Mouse (Mus musculus): ENCODE measurements around the gene Zfp358. TPM values are rescaled to one million over a fixed set of nuclear protein-coding genes. Genes with fewer than 3 reads are reported as not detected.

Gene Zfp358
- polyA plus RNA-seq, 1 experiment from 2014 or later: 41.8 TPM

- 92% methylated on average over 9 of the region's 9 CpGs for WGBS
- Histone ChIP-seq H3K36me3 (ENCODE audit: control insufficient read depth, insufficient read depth, low read length) (peaks cover 24% of the 10 kb centered on the region), H3K9me3 (ENCODE audit: control insufficient read depth, low read length) (no peaks in the 10 kb centered on the region), H3K9ac (ENCODE audit: low read length) (no peak overlapping the region), H3K4me2 (ENCODE audit: low read depth, low read length) (no peak overlapping the region), H3K27me3 (ENCODE audit: control insufficient read depth, insufficient read depth, low read depth, low read length) (no peaks in the 10 kb centered on the region), H3K4me3 (ENCODE audit: low read length) (no peak overlapping the region), H3K4me1 (replicated peaks; ENCODE audit: control insufficient read depth, insufficient read depth, low read length) (no peaks in the 10 kb centered on the region), H3K27ac (ENCODE audit: low read length) (no peak overlapping the region)
- no peak for ATAC-seq (ENCODE audit: low read depth)
These were observed 44.0 kb downstream of the Zfp358 start for GRCm38 (mm10) chr8:3536940-3537339.

- no peak for ATAC-seq (ENCODE audit: low read depth)
- Histone ChIP-seq H3K9me3 (ENCODE audit: control insufficient read depth, low read length) (no peaks in the 10 kb centered on the region), H3K4me3 (ENCODE audit: low read length) (no peak overlapping the region), H3K9ac (ENCODE audit: low read length) (no peak overlapping the region), H3K36me3 (ENCODE audit: control insufficient read depth, insufficient read depth, low read length) (peaks cover 23% of the 10 kb centered on the region), H3K27ac (ENCODE audit: low read length) (no peak overlapping the region), H3K27me3 (ENCODE audit: control insufficient read depth, insufficient read depth, low read depth, low read length) (no peaks in the 10 kb centered on the region), H3K4me1 (replicated peaks; ENCODE audit: control insufficient read depth, insufficient read depth, low read length) (no peaks in the 10 kb centered on the region), H3K4me2 (ENCODE audit: low read depth, low read length) (no peak overlapping the region)
- WGBS: 92% methylated on average over 26 of the region's 26 CpGs
These were observed 44.7 kb downstream of the Zfp358 start for GRCm38 (mm10) chr8:3537666-3538065.

DNA sequence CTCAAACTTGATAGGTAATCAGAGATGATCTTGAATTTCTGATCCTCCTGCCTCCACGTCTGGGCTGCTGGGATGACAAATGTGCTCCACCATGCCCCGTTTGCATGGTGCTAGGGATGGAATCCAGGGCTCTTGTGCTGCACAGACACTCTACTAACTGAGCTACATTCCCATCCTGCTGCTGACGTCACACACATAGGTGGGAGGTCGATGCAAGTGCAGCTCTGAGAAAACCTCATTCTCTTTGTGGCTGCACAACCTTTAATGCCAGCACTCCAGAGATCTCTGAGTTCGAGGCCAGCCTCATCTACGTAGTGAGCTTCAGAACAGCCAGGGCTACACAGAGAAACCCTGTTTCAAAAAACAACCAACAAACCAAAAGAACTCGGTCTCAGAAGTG lies 46.2 kb downstream of the Zfp358 start:
- Histone ChIP-seq H3K9ac (ENCODE audit: low read length) (no peak overlapping the region), H3K4me2 (ENCODE audit: low read depth, low read length) (no peak overlapping the region), H3K4me1 (replicated peaks; ENCODE audit: control insufficient read depth, insufficient read depth, low read length) (no peaks in the 10 kb centered on the region), H3K4me3 (ENCODE audit: low read length) (no peak overlapping the region), H3K27ac (ENCODE audit: low read length) (no peak overlapping the region), H3K36me3 (ENCODE audit: control insufficient read depth, insufficient read depth, low read length) (peaks cover 33% of the 10 kb centered on the region), H3K27me3 (ENCODE audit: control insufficient read depth, insufficient read depth, low read depth, low read length) (no peaks in the 10 kb centered on the region), H3K9me3 (ENCODE audit: control insufficient read depth, low read length) (no peaks in the 10 kb centered on the region)
- 81% methylated on average over 7 of the region's 7 CpGs for WGBS
- ATAC-seq (ENCODE audit: low read depth): no peak

- Histone ChIP-seq H3K9me3 (ENCODE audit: control insufficient read depth, low read length) (no peaks in the 10 kb centered on the region), H3K27ac (ENCODE audit: low read length) (no peak overlapping the region), H3K36me3 (ENCODE audit: control insufficient read depth, insufficient read depth, low read length) (peaks cover 36% of the 10 kb centered on the region), H3K4me3 (ENCODE audit: low read length) (no peak overlapping the region), H3K4me1 (replicated peaks; ENCODE audit: control insufficient read depth, insufficient read depth, low read length) (no peaks in the 10 kb centered on the region), H3K4me2 (ENCODE audit: low read depth, low read length) (no peak overlapping the region), H3K9ac (ENCODE audit: low read length) (no peak overlapping the region), H3K27me3 (ENCODE audit: control insufficient read depth, insufficient read depth, low read depth, low read length) (no peaks in the 10 kb centered on the region)
- WGBS: 79% methylated on average over 4 of the region's 4 CpGs
- no peak for ATAC-seq (ENCODE audit: low read depth)
These were observed 47.1 kb downstream of the Zfp358 start for GRCm38 (mm10) chr8:3540076-3540475.

- WGBS: 84% methylated on average over 2 of the region's 2 CpGs
- Histone ChIP-seq H3K4me1 (replicated peaks; ENCODE audit: control insufficient read depth, insufficient read depth, low read length) (no peaks in the 10 kb centered on the region), H3K27me3 (ENCODE audit: control insufficient read depth, insufficient read depth, low read depth, low read length) (no peaks in the 10 kb centered on the region), H3K4me3 (ENCODE audit: low read length) (no peak overlapping the region), H3K9me3 (ENCODE audit: control insufficient read depth, low read length) (no peaks in the 10 kb centered on the region), H3K9ac (ENCODE audit: low read length) (no peak overlapping the region), H3K27ac (ENCODE audit: low read length) (no peak overlapping the region), H3K36me3 (ENCODE audit: control insufficient read depth, insufficient read depth, low read length) (peaks cover 13% of the 10 kb centered on the region; the same call in 1 of the 2 replicates), H3K4me2 (ENCODE audit: low read depth, low read length) (no peak overlapping the region)
- no peak for ATAC-seq (ENCODE audit: low read depth)
These were observed 53.6 kb downstream of the Zfp358 start for GRCm38 (mm10) chr8:3546511-3546910.

Other genes with a start within 250 kb of the Zfp358 start
- gene Insr, start 213.5 kb upstream of the Zfp358 start, polyA plus RNA-seq (2015; fragmentation: Nextera tagmentation; extraction: Ambion mirVana): 34.1 and 38.7 TPM in 2 replicates
- 0.20 and 0.70 TPM in 2 replicates for gene A430078G23Rik, start 139.7 kb upstream of the Zfp358 start, polyA plus RNA-seq (2015; fragmentation: Nextera tagmentation; extraction: Ambion mirVana)
- 6.9 and 7.6 TPM in 2 replicates for gene Arhgef18, start 100.1 kb upstream of the Zfp358 start, polyA plus RNA-seq (2015; fragmentation: Nextera tagmentation; extraction: Ambion mirVana)
- gene Pex11g, start 25.5 kb upstream of the Zfp358 start, polyA plus RNA-seq (2015; fragmentation: Nextera tagmentation; extraction: Ambion mirVana): 9.5 and 11.1 TPM in 2 replicates
- gene Tex45, start 22.3 kb upstream of the Zfp358 start, polyA plus RNA-seq (2015; fragmentation: Nextera tagmentation; extraction: Ambion mirVana): not detected in 2 replicates
- 48.0 and 53.0 TPM in 2 replicates for gene Mcoln1, start 7.3 kb downstream of the Zfp358 start, polyA plus RNA-seq (2015; fragmentation: Nextera tagmentation; extraction: Ambion mirVana)
- gene Pnpla6, start 22.2 kb downstream of the Zfp358 start, polyA plus RNA-seq (2015; fragmentation: Nextera tagmentation; extraction: Ambion mirVana): 27.3 and 30.9 TPM in 2 replicates
- 1.1 and 2.2 TPM in 2 replicates for gene C330021F23Rik, start 74.9 kb downstream of the Zfp358 start, polyA plus RNA-seq (2015; fragmentation: Nextera tagmentation; extraction: Ambion mirVana)
- 6.9 and 7.7 TPM in 2 replicates for gene Camsap3, start 94.2 kb downstream of the Zfp358 start, polyA plus RNA-seq (2015; fragmentation: Nextera tagmentation; extraction: Ambion mirVana)
- 56.1 and 56.3 TPM in 2 replicates for gene Xab2, start 128.2 kb downstream of the Zfp358 start, polyA plus RNA-seq (2015; fragmentation: Nextera tagmentation; extraction: Ambion mirVana)
- gene Pet100, start 128.4 kb downstream of the Zfp358 start, polyA plus RNA-seq (2015; fragmentation: Nextera tagmentation; extraction: Ambion mirVana): 97.8 and 111 TPM in 2 replicates
- 0.10 and 0.34 TPM in 2 replicates for gene Pcp2, start 132.4 kb downstream of the Zfp358 start, polyA plus RNA-seq (2015; fragmentation: Nextera tagmentation; extraction: Ambion mirVana)
- gene Stxbp2, start 137.8 kb downstream of the Zfp358 start, polyA plus RNA-seq (2015; fragmentation: Nextera tagmentation; extraction: Ambion mirVana): 91.6 and 112 TPM in 2 replicates
- 0.18 TPM in 1 of 2 replicates, not detected in the other for gene Retn, start 162.6 kb downstream of the Zfp358 start, polyA plus RNA-seq (2015; fragmentation: Nextera tagmentation; extraction: Ambion mirVana)
- 2.8 and 4.2 TPM in 2 replicates for gene Mcemp1, start 172.6 kb downstream of the Zfp358 start, polyA plus RNA-seq (2015; fragmentation: Nextera tagmentation; extraction: Ambion mirVana)
- 10.0 and 10.6 TPM in 2 replicates for gene Fcor, start 179.2 kb downstream of the Zfp358 start, polyA plus RNA-seq (2015; fragmentation: Nextera tagmentation; extraction: Ambion mirVana)
- 36.4 and 38.2 TPM in 2 replicates for gene Trappc5, start 183.2 kb downstream of the Zfp358 start, polyA plus RNA-seq (2015; fragmentation: Nextera tagmentation; extraction: Ambion mirVana)
- gene Fcer2a, start 201.0 kb downstream of the Zfp358 start, polyA plus RNA-seq (2015; fragmentation: Nextera tagmentation; extraction: Ambion mirVana): 0.15 and 0.18 TPM in 2 replicates
- 0.43 and 0.62 TPM in 2 replicates for gene Clec4g, start 227.5 kb downstream of the Zfp358 start, polyA plus RNA-seq (2015; fragmentation: Nextera tagmentation; extraction: Ambion mirVana)